Mouse (Mus musculus) G1E (cell line): ENCODE results near the gene Mapk11.

ENCODE experiments used
- CTCF ChIP-seq: IDR thresholded peaks from 2 replicates; pipeline ENCODE4 v1.5.1; 2012; ENCODE audit warnings: low read depth, low read length, inconsistent platforms, mixed read lengths
- GATA1 ChIP-seq: IDR thresholded peaks from 2 replicates; pipeline ENCODE4 v1.6.1; 2012; ENCODE audit warnings: borderline replicate concordance, low read length, inconsistent platforms, mixed read lengths
- GATA2 ChIP-seq: IDR thresholded peaks from 2 replicates; pipeline ENCODE4 v1.6.1; 2012; ENCODE audit warnings: low read depth, low read length, inconsistent platforms, borderline replicate concordance
- POLR2AphosphoS5 ChIP-seq: IDR thresholded peaks from 2 replicates; pipeline ENCODE4 v1.6.1; 2012; ENCODE audit warnings: low read depth, low read length, inconsistent platforms; ENCODE audit not compliant: insufficient replicate concordance
- TAL1 ChIP-seq: conservative IDR thresholded peaks from 2 replicates; pipeline ENCODE4 v1.6.1; 2012; ENCODE audit warnings: low read depth, low read length, inconsistent platforms, mixed read lengths

DNA sequence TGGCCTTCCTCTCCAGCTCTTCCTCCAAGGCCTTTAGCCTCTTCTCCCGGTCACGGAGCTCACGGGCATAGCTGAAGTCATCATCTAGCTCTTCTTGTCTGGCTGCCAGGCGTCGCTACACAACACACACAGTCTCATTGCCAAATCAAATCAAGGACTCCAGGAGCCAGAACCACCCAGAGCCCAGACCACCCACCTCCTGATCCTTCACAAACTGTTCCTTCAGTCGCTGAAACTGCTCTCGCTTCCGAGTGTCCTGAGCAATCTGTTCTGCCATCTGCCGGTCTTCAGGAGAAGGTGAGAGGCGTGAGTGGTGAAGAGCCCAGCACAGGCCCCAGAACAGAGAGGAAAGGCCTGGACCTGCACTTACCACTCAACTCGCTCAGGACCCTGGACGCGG is 43.4 kb downstream of the Mapk11 start:
- TF ChIP-seq CTCF: no peak
- no peak for TF ChIP-seq TAL1
- TF ChIP-seq POLR2AphosphoS5: no peak
- TF ChIP-seq GATA1: no peak
- TF ChIP-seq GATA2: no peak
